Mouse (Mus musculus) G1E (cell line): ENCODE measurements around the gene Olfr738. TPM values are rescaled to one million over a fixed set of nuclear protein-coding genes. Genes with fewer than 3 reads are reported as not detected.

Source experiments
- ATAC-seq: 2 replicates; pipeline ENCODE4 v1.8.0; 2016; ENCODE audit warnings: mild to moderate bottlenecking; ENCODE audit not compliant: insufficient number of reproducible peaks, poor library complexity, low FRiP score, severe bottlenecking; ENCODE audit errors: extremely low read depth
- DNase-seq: peaks from one replicate; pipeline ENCODE4 v3.0.0; 2012; ENCODE audit warnings: low spot score
- H3K27me3 ChIP-seq: 2 replicates; pipeline ENCODE4 v1.6.1; 2012; ENCODE audit warnings: mild to moderate bottlenecking, low read length, inconsistent platforms; ENCODE audit not compliant: insufficient read depth
- H3K36me3 ChIP-seq: replicated peaks from 2 replicates; pipeline ENCODE3; 2012; ENCODE audit warnings: mild to moderate bottlenecking, inconsistent platforms
- H3K4me1 ChIP-seq: 2 replicates; pipeline ENCODE4 v1.6.1; 2012; ENCODE audit warnings: low read depth, low read length, inconsistent platforms, mixed read lengths; ENCODE audit not compliant: insufficient read depth
- H3K4me3 ChIP-seq: 2 replicates; pipeline ENCODE4 v1.5.1; 2012; ENCODE audit warnings: low read depth, mild to moderate bottlenecking, inconsistent platforms, low read length, moderate library complexity, mixed read lengths
- H3K9me3 ChIP-seq: replicated peaks from 2 replicates; pipeline ENCODE4 v1.6.1; 2012; ENCODE audit warnings: inconsistent platforms
- CTCF ChIP-seq: IDR thresholded peaks from 2 replicates; pipeline ENCODE4 v1.5.1; 2012; ENCODE audit warnings: low read depth, low read length, inconsistent platforms, mixed read lengths
- GATA1 ChIP-seq: IDR thresholded peaks from 2 replicates; pipeline ENCODE4 v1.6.1; 2012; ENCODE audit warnings: borderline replicate concordance, low read length, inconsistent platforms, mixed read lengths
- GATA2 ChIP-seq: IDR thresholded peaks from 2 replicates; pipeline ENCODE4 v1.6.1; 2012; ENCODE audit warnings: low read depth, low read length, inconsistent platforms, borderline replicate concordance
- POLR2AphosphoS5 ChIP-seq: IDR thresholded peaks from 2 replicates; pipeline ENCODE4 v1.6.1; 2012; ENCODE audit warnings: low read depth, low read length, inconsistent platforms; ENCODE audit not compliant: insufficient replicate concordance
- TAL1 ChIP-seq: conservative IDR thresholded peaks from 2 replicates; pipeline ENCODE4 v1.6.1; 2012; ENCODE audit warnings: low read depth, low read length, inconsistent platforms, mixed read lengths
- polyA plus RNA-seq: library from polyadenylated mRNA; stranded (reverse); fragments of >175 nt; gene quantifications from 2 replicates; pipeline ENCODE4 v1.2.3, GENCODE M21; 2012
- total RNA-seq, 2 experiments: library from RNA; stranded (forward) in 1 of 2; stranded (reverse) in 1 of 2; fragments of 200-1000 nt in 1 of 2; fragments of >200 nt in 1 of 2; fragmentation: Nextera tagmentation in 1 of 2; gene quantifications; 2 replicates each; pipeline ENCODE4 v1.2.3; 2014 to 2017

Olfr738 gene
- total and polyA plus RNA-seq, 3 experiments = not detected

- Histone ChIP-seq H3K4me3 (no peak within 1 kb of the TSS), H3K36me3 (no peaks in the 10 kb centered on the region), H3K27me3 (no peaks in the 10 kb centered on the region), H3K9me3 (no peaks in the 10 kb centered on the region), H3K4me1 (no peaks in the 10 kb centered on the region)
- DNase-seq (no peak), ATAC-seq (no peak)
- TF ChIP-seq CTCF = no peak
- TF ChIP-seq POLR2AphosphoS5 = no peak
- TF ChIP-seq GATA1 = no peak
- no peak for TF ChIP-seq TAL1
- no peak for TF ChIP-seq GATA2
These were observed 37.9 kb downstream of the Olfr738 start, which contains the start of gene Olfr740 for GRCm38 (mm10) chr14:50445245-50445644. Gene Olfr740 (plus strand): TSS chr14:50445545.

Other genes with a start within 250 kb of the Olfr738 start
- gene Olfr730, start 219.4 kb upstream of the Olfr738 start, total RNA-seq (2014; fragmentation: Nextera tagmentation) = not detected in 2 replicates
- gene Olfr730, start 219.4 kb upstream of the Olfr738 start, total RNA-seq (2017) = 0.22 and 0.41 TPM in 2 replicates
- not detected in 2 replicates for gene Olfr730, start 219.4 kb upstream of the Olfr738 start, polyA plus RNA-seq
- not detected in 2 replicates for gene Olfr731, start 165.7 kb upstream of the Olfr738 start, total RNA-seq (2014; fragmentation: Nextera tagmentation)
- under 0.01 and 0.22 TPM in 2 replicates for gene Olfr731, start 165.7 kb upstream of the Olfr738 start, total RNA-seq (2017)
- gene Olfr731, start 165.7 kb upstream of the Olfr738 start, polyA plus RNA-seq = not detected in 2 replicates
- gene Olfr732, start 123.4 kb upstream of the Olfr738 start, total RNA-seq (2014; fragmentation: Nextera tagmentation) = not detected in 2 replicates
- 0.11 TPM in 1 of 2 replicates, not detected in the other for gene Olfr732, start 123.4 kb upstream of the Olfr738 start, total RNA-seq (2017)
- not detected in 2 replicates for gene Olfr732, start 123.4 kb upstream of the Olfr738 start, polyA plus RNA-seq
- not detected in 2 replicates for gene Olfr733, start 106.0 kb upstream of the Olfr738 start, total RNA-seq (2014; fragmentation: Nextera tagmentation)
- 0.16 TPM in 1 of 2 replicates, not detected in the other for gene Olfr733, start 106.0 kb upstream of the Olfr738 start, total RNA-seq (2017)
- gene Olfr733, start 106.0 kb upstream of the Olfr738 start, polyA plus RNA-seq = not detected in 2 replicates
- not detected in 2 replicates for gene Olfr734, start 80.8 kb upstream of the Olfr738 start, total RNA-seq (2014; fragmentation: Nextera tagmentation)
- gene Olfr734, start 80.8 kb upstream of the Olfr738 start, total RNA-seq (2017) = 0.06 and 0.16 TPM in 2 replicates
- not detected in 2 replicates for gene Olfr734, start 80.8 kb upstream of the Olfr738 start, polyA plus RNA-seq
- gene Olfr735, start 58.7 kb upstream of the Olfr738 start, total RNA-seq (2014; fragmentation: Nextera tagmentation) = not detected in 2 replicates
- 0.44 TPM in 1 of 2 replicates, not detected in the other for gene Olfr735, start 58.7 kb upstream of the Olfr738 start, total RNA-seq (2017)
- not detected in 2 replicates for gene Olfr735, start 58.7 kb upstream of the Olfr738 start, polyA plus RNA-seq
- gene Tlr11, start 49.7 kb upstream of the Olfr738 start, total RNA-seq (2014; fragmentation: Nextera tagmentation) = not detected in 2 replicates
- 0.11 TPM in 1 of 2 replicates, not detected in the other for gene Tlr11, start 49.7 kb upstream of the Olfr738 start, total RNA-seq (2017)
- gene Tlr11, start 49.7 kb upstream of the Olfr738 start, polyA plus RNA-seq = not detected in 2 replicates
- not detected in 2 replicates for gene Olfr736, start 26.4 kb upstream of the Olfr738 start, total RNA-seq (2014; fragmentation: Nextera tagmentation)
- gene Olfr736, start 26.4 kb upstream of the Olfr738 start, total RNA-seq (2017) = 0.11 TPM in 1 of 2 replicates, not detected in the other
- not detected in 2 replicates for gene Olfr736, start 26.4 kb upstream of the Olfr738 start, polyA plus RNA-seq
- gene Olfr739, start 11.1 kb downstream of the Olfr738 start, total RNA-seq (2014; fragmentation: Nextera tagmentation) = not detected in 2 replicates
- 0.05 and 0.17 TPM in 2 replicates for gene Olfr739, start 11.1 kb downstream of the Olfr738 start, total RNA-seq (2017)
- not detected in 2 replicates for gene Olfr739, start 11.1 kb downstream of the Olfr738 start, polyA plus RNA-seq
- not detected in 2 replicates for gene Olfr740, start 38.0 kb downstream of the Olfr738 start, total RNA-seq (2014; fragmentation: Nextera tagmentation)
- gene Olfr740, start 38.0 kb downstream of the Olfr738 start, total RNA-seq (2017) = 0.06 and 0.11 TPM in 2 replicates
- not detected in 2 replicates for gene Olfr740, start 38.0 kb downstream of the Olfr738 start, polyA plus RNA-seq
- gene Olfr741, start 65.2 kb downstream of the Olfr738 start, total RNA-seq (2014; fragmentation: Nextera tagmentation) = not detected in 2 replicates
- gene Olfr741, start 65.2 kb downstream of the Olfr738 start, total RNA-seq (2017) = 0.16 TPM in 1 of 2 replicates, not detected in the other
- gene Olfr741, start 65.2 kb downstream of the Olfr738 start, polyA plus RNA-seq = not detected in 2 replicates
- gene Olfr742, start 96.0 kb downstream of the Olfr738 start, total RNA-seq (2014; fragmentation: Nextera tagmentation) = not detected in 2 replicates
- 0.11 TPM in 1 of 2 replicates, not detected in the other for gene Olfr742, start 96.0 kb downstream of the Olfr738 start, total RNA-seq (2017)
- not detected in 2 replicates for gene Olfr742, start 96.0 kb downstream of the Olfr738 start, polyA plus RNA-seq
- not detected in 2 replicates for gene Olfr743, start 114.3 kb downstream of the Olfr738 start, total RNA-seq (2014; fragmentation: Nextera tagmentation)
- gene Olfr743, start 114.3 kb downstream of the Olfr738 start, total RNA-seq (2017) = 0.22 and 0.23 TPM in 2 replicates
- not detected in 2 replicates for gene Olfr743, start 114.3 kb downstream of the Olfr738 start, polyA plus RNA-seq
- gene Olfr744, start 207.3 kb downstream of the Olfr738 start, total RNA-seq (2014; fragmentation: Nextera tagmentation) = not detected in 2 replicates
- 0.11 TPM in 1 of 2 replicates, not detected in the other for gene Olfr744, start 207.3 kb downstream of the Olfr738 start, total RNA-seq (2017)
- gene Olfr744, start 207.3 kb downstream of the Olfr738 start, polyA plus RNA-seq = not detected in 2 replicates
- not detected in 2 replicates for gene Olfr745, start 231.8 kb downstream of the Olfr738 start, total RNA-seq (2014; fragmentation: Nextera tagmentation)
- gene Olfr745, start 231.8 kb downstream of the Olfr738 start, total RNA-seq (2017) = 0.27 TPM in 1 of 2 replicates, not detected in the other
- gene Olfr745, start 231.8 kb downstream of the Olfr738 start, polyA plus RNA-seq = not detected in 2 replicates
- gene Olfr746, start 239.5 kb downstream of the Olfr738 start, total RNA-seq (2014; fragmentation: Nextera tagmentation) = not detected in 2 replicates
- gene Olfr746, start 239.5 kb downstream of the Olfr738 start, total RNA-seq (2017) = 0.22 TPM in 1 of 2 replicates, not detected in the other
- not detected in 2 replicates for gene Olfr746, start 239.5 kb downstream of the Olfr738 start, polyA plus RNA-seq